ENCODE assay signal across 8 mouse cellular contexts in the genomic region with DNA sequence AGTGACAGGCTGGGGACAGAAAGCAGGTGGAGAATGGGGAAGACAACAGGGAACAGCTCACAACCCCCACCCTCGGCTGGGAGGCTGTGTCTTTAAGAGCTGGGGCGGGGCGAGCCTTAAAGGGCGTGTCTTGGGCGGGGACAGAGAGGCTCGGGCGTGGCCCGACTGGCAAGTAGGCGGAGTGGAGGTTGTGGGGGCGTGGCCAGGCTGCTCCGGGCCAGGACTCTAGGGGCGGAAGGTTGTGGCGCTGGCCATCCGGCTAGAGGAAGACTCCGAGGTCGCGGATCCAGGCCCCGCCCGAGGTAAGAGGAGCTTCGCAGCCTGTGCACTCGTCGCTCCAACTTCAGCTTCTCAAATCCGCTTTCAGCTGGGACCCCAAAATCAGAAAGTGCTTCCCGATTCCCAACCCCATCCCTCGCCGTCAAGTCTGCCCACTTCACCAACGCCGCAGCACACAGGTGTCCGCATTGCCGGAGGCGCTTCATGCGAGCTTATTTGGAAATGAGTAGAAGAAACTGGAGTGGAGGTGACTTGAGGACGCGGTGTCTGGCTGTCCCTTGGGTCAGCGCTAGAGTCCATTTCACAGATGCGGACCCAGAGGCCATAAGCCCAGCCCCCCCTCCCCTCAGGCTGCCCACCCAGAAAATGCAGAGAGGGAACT. TPM values are rescaled to one million over a fixed set of nuclear protein-coding genes. Genes with fewer than 3 reads are reported as not detected.
DNase-seq lines count a peak whose midpoint lies in the region; ATAC-seq and TF ChIP-seq lines count a peak whose summit lies in the region.

Gene Slc8b1, plus strand, starts transcription at position 187 of the 661 bp plus-strand sequence.

- peaks cover 4% of the 10 kb centered on the region; the same call in 1 of the 2 replicates for H3K4me1 ChIP-seq in bone marrow, adult 2 months (ENCODE audit: control insufficient read depth, insufficient read depth, low read length)
- H3K4me1 ChIP-seq in embryonic fibroblast, embryonic 13.5 days (ENCODE audit: control insufficient read depth, insufficient read depth, low read length), result peaks cover 8% of the 10 kb centered on the region
- peaks cover 52% of the 10 kb centered on the region for H3K4me1 ChIP-seq in heart, embryonic 10.5 days
- peaks cover 59% of the 10 kb centered on the region for H3K4me1 ChIP-seq in kidney, embryonic 15.5 days

- H3K9me3 ChIP-seq in heart, embryonic 10.5 days, result no peaks in the 10 kb centered on the region; the same call in 1 of the 2 replicates
- no peaks in the 10 kb centered on the region for H3K9me3 ChIP-seq in kidney, embryonic 15.5 days (replicated peaks)

- peak; percentile 84 for ATAC-seq in kidney, embryonic 15.5 days (replicated peaks; ENCODE audit: low FRiP score)
- ATAC-seq in monocyte, adult 5-6 weeks (replicated peaks; ENCODE audit: insufficient number of reproducible peaks, low FRiP score, low TSS enrichment, poor library complexity, severe bottlenecking), result peak; percentile 74

- TF ChIP-seq POLR2A in bone marrow, adult 2 months (IDR thresholded peaks at IDR 0.05; ENCODE audit: borderline replicate concordance, control insufficient read depth, low read depth, low read length), result peak; percentile 93; the same call in 1 of the 2 replicates
- TF ChIP-seq POLR2A in embryonic fibroblast, embryonic 13.5 days (IDR thresholded peaks at IDR 0.05; ENCODE audit: low read depth, low read length), result peak; percentile 82

- peak within 1 kb of the TSS; percentile 89 for H3K4me3 ChIP-seq in bone marrow, adult 2 months (replicated peaks; ENCODE audit: control insufficient read depth, low read depth, low read length)
- H3K4me3 ChIP-seq in embryonic fibroblast, embryonic 13.5 days (ENCODE audit: insufficient read depth, low read length), result peak within 1 kb of the TSS; percentile 83
- peak within 1 kb of the TSS; percentile 65 for H3K4me3 ChIP-seq in heart, embryonic 10.5 days
- peak within 1 kb of the TSS; percentile 64 for H3K4me3 ChIP-seq in kidney, embryonic 15.5 days (replicated peaks)

- WGBS in bone marrow, adult 2 months, result under 1% methylated on average over 36 of the region's 36 CpGs
- WGBS in heart, embryonic 10.5 days, result under 1% methylated on average over 36 of the region's 36 CpGs
- WGBS in kidney, embryonic 15.5 days, result under 1% methylated on average over 36 of the region's 36 CpGs

- peaks cover 23% of the 10 kb centered on the region; the same call in 1 of the 2 replicates for H3K27me3 ChIP-seq in heart, embryonic 10.5 days (ENCODE audit: insufficient read depth, poor library complexity, severe bottlenecking)
- no peaks in the 10 kb centered on the region for H3K27me3 ChIP-seq in kidney, embryonic 15.5 days

- DNase-seq in 416B (ENCODE audit: low read depth) (peak; percentile 97), liver (peak; percentile 96)
- DNase-seq in heart, embryonic 10.5 days (ENCODE audit: low spot score), result peak; percentile 97
- peak; percentile 97 to 98 for DNase-seq in spleen, postnatal 4 days (ENCODE audit: low spot score in 2 of 2)

- H3K36me3 ChIP-seq in heart, embryonic 10.5 days, result no peaks in the 10 kb centered on the region
- no peaks in the 10 kb centered on the region for H3K36me3 ChIP-seq in kidney, embryonic 15.5 days

- H3K9ac ChIP-seq in kidney, embryonic 15.5 days, result peak within 1 kb of the TSS; percentile 55

- H3K4me2 ChIP-seq in kidney, embryonic 15.5 days, result peak within 1 kb of the TSS; percentile 85

- no peak for TF ChIP-seq CTCF in bone marrow, adult 2 months (IDR thresholded peaks at IDR 0.05; ENCODE audit: control insufficient read depth, insufficient read depth, low read length)
- no peak for TF ChIP-seq CTCF in embryonic fibroblast, embryonic 13.5 days (IDR thresholded peaks at IDR 0.05; ENCODE audit: borderline replicate concordance, insufficient read depth, low read length)

- H3K27ac ChIP-seq in bone marrow, adult 2 months (ENCODE audit: control insufficient read depth, insufficient read depth, low read depth, low read length, poor library complexity), result peak within 1 kb of the TSS; percentile 67
- H3K27ac ChIP-seq in embryonic fibroblast, embryonic 13.5 days (ENCODE audit: insufficient read depth, low read length), result no peak within 1 kb of the TSS
- H3K27ac ChIP-seq in heart, embryonic 10.5 days, result peak within 1 kb of the TSS; percentile 67
- H3K27ac ChIP-seq in kidney, embryonic 15.5 days, result peak within 1 kb of the TSS; percentile 70

RNA-seq across cellular contexts. Expression of gene Slc8b1, which starts in this region (rescaled TPM):
- polyA plus RNA-seq in bone marrow, adult 2 months (2011; ENCODE audit: insufficient read depth, insufficient read length, low replicate concordance, missing spikeins), result 18.8 and 45.1 TPM in 2 replicates
- polyA plus RNA-seq in embryonic fibroblast, embryonic 13.5 days (2011; ENCODE audit: insufficient read length, low read depth, missing spikeins), result 5.8 and 7.6 TPM in 2 replicates
- polyA plus RNA-seq in heart, embryonic 10.5 days (2016; fragmentation: Nextera tagmentation; extraction: Ambion mirVana), result 4.2 and 5.9 TPM in 2 replicates
- polyA plus RNA-seq in kidney, embryonic 15.5 days (2015; fragmentation: Nextera tagmentation; extraction: Ambion mirVana), result 9.4 and 9.7 TPM in 2 replicates
- 72.9 to 104 TPM (median 90.4 TPM) in 3 replicates for total RNA-seq in monocyte, adult 5-6 weeks (2017)
